1 mouse cellular context compared by ENCODE assay signal in genomic region chr9:43267357-43267756, GRCm38 (mm10).
TF ChIP-seq lines count a peak whose summit lies in the region.

No protein-coding gene starts in this region.

TF ChIP-seq in MEL, 35 proteins besides CTCF, POLR2A, EP300 and RAD21 (continued from another document):
- TF ChIP-seq UBTF (IDR thresholded peaks at IDR 0.05; ENCODE audit: borderline replicate concordance, insufficient read depth, low read depth, low read length): no peak
- no peak for TF ChIP-seq ZKSCAN1 (IDR thresholded peaks at IDR 0.05; ENCODE audit: low read depth, low read length)
- TF ChIP-seq SMC3 (IDR thresholded peaks at IDR 0.05; ENCODE audit: low read depth, low read length): peak; percentile 90
- peak; percentile 41 for TF ChIP-seq MAX (IDR thresholded peaks at IDR 0.05; ENCODE audit: low read length)
- no peak for TF ChIP-seq TAL1 (IDR thresholded peaks at IDR 0.05; ENCODE audit: low read length)
- TF ChIP-seq ELF1 (IDR thresholded peaks at IDR 0.05; ENCODE audit: low read depth, low read length): no peak
- TF ChIP-seq MYC (IDR thresholded peaks at IDR 0.05; ENCODE audit: low read depth, low read length): peak; percentile 71; the same call in 1 of the 2 replicates
